Mouse (Mus musculus) intestine, embryonic 15.5 days (tissue): ENCODE measurements around the gene Lrrc15. TPM values are rescaled to one million over a fixed set of nuclear protein-coding genes. Genes with fewer than 3 reads are reported as not detected.

Experiments used
- ATAC-seq: fragments of 200-750 bp; cut with Nextera tagmentation; 2 replicates; pipeline ENCODE4 v1.8.0; 2017; ENCODE audit warnings: moderate TSS enrichment, moderate library complexity
- H3K27ac ChIP-seq: fragments of 300-500 bp; sonication (generic); 2 replicates; pipeline ENCODE4 v1.5.1; 2015; ENCODE audit warnings: mild to moderate bottlenecking, inconsistent platforms
- H3K27me3 ChIP-seq: fragments of 300-500 bp; sonication (generic); replicated peaks from 2 replicates; pipeline ENCODE4 v1.6.1; 2015; ENCODE audit warnings: inconsistent platforms
- H3K36me3 ChIP-seq: fragments of 300-500 bp; sonication (generic); 2 replicates; pipeline ENCODE4 v1.6.1; 2015; ENCODE audit warnings: inconsistent platforms
- H3K4me1 ChIP-seq: fragments of 300-500 bp; sonication (generic); replicated peaks from 2 replicates; pipeline ENCODE4 v1.6.1; 2015; ENCODE audit warnings: inconsistent platforms
- H3K4me2 ChIP-seq: fragments of 300-500 bp; sonication (generic); replicated peaks from 2 replicates; pipeline ENCODE4 v1.6.1; 2015; ENCODE audit warnings: mild to moderate bottlenecking, inconsistent platforms
- H3K4me3 ChIP-seq: fragments of 300-500 bp; sonication (generic); replicated peaks from 2 replicates; pipeline ENCODE4 v1.5.1; 2015; ENCODE audit warnings: inconsistent platforms
- H3K9ac ChIP-seq: fragments of 300-500 bp; sonication (generic); 2 replicates; pipeline ENCODE4 v1.6.1; 2015; ENCODE audit warnings: inconsistent platforms
- H3K9me3 ChIP-seq: fragments of 300-500 bp; sonication (generic); 2 replicates; pipeline ENCODE4 v1.6.1; 2016; ENCODE audit warnings: inconsistent platforms
- WGBS: fragments of 180-500 bp; shearing (Covaris S2); methylation state at CpG from one replicate; pipeline ENCODE4 v1.1.7; 2015; 5-methylcytosine and 5-hydroxymethylcytosine counted together
- polyA plus RNA-seq: library from polyadenylated mRNA; unstranded; fragments of >200 nt; fragmentation: Nextera tagmentation; extraction: Ambion mirVana; gene quantifications from 2 replicates; pipeline ENCODE4 v1.2.1, GENCODE M21; 2015

The Lrrc15 gene
- polyA plus RNA-seq, 1 experiment from 2014 or later: 0.44 TPM

DNA sequence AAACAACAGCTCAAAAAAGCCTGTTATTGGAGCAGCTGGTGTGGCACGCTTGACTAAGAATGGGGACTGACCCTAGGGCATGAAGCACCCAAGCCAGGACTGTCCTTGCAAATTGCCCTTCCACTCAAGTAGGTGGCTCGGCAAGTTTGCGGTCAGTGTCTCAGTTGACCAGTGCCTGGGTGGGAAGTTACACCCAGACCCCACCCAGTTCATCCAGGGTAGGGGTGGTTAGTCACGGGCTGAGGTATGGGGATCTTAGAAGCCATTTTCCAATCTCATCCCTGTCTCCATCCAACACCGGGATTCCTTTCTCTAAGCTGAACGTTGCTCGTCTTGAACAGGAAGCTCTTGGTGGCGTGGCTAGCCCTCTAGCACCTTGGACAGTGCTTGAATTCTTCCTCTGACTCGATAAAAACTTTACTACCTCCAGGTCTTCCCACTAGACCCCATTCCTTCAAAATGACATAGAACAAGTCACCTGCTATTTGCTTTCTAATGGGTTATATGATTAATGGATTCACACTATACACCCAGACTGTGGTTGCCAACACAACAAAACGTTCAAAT, 16.7 kb upstream of the Lrrc15 start:
- no peaks in the 10 kb centered on the region for H3K9me3 ChIP-seq
- no peak overlapping the region for H3K4me3 ChIP-seq
- H3K9ac ChIP-seq: no peak overlapping the region
- no peak overlapping the region for H3K4me2 ChIP-seq
- H3K4me1 ChIP-seq: no peaks in the 10 kb centered on the region
- no peak for ATAC-seq
- no peak overlapping the region for H3K27ac ChIP-seq
- 58% methylated on average over 10 of the region's 10 CpGs for WGBS
- H3K36me3 ChIP-seq: no peaks in the 10 kb centered on the region
- peaks cover 7% of the 10 kb centered on the region; the same call in 1 of the 2 replicates for H3K27me3 ChIP-seq

GRCm38 (mm10) chr16:30297450-30297849, 14.4 kb upstream of the Lrrc15 start:
- H3K4me2 ChIP-seq: no peak overlapping the region
- no peaks in the 10 kb centered on the region for H3K9me3 ChIP-seq
- peaks cover 7% of the 10 kb centered on the region; the same call in 1 of the 2 replicates for H3K27me3 ChIP-seq
- ATAC-seq: no peak
- 88% methylated on average over 7 of the region's 7 CpGs for WGBS
- no peaks in the 10 kb centered on the region for H3K36me3 ChIP-seq
- H3K9ac ChIP-seq: no peak overlapping the region
- H3K4me3 ChIP-seq: no peak overlapping the region
- no peak overlapping the region for H3K27ac ChIP-seq
- no peaks in the 10 kb centered on the region for H3K4me1 ChIP-seq

- no peaks in the 10 kb centered on the region for H3K9me3 ChIP-seq
- no peak overlapping the region for H3K4me3 ChIP-seq
- H3K36me3 ChIP-seq: no peaks in the 10 kb centered on the region
- H3K4me2 ChIP-seq: no peak overlapping the region
- H3K9ac ChIP-seq: no peak overlapping the region
- peaks cover 7% of the 10 kb centered on the region; the same call in 1 of the 2 replicates for H3K27me3 ChIP-seq
- ATAC-seq: no peak
- H3K4me1 ChIP-seq: no peaks in the 10 kb centered on the region
- WGBS: 88% methylated on average over 11 of the region's 11 CpGs
- H3K27ac ChIP-seq: no peak overlapping the region
Observed at GRCm38 (mm10) chr16:30296601-30297275, 13.7 kb upstream of the Lrrc15 start.

DNA sequence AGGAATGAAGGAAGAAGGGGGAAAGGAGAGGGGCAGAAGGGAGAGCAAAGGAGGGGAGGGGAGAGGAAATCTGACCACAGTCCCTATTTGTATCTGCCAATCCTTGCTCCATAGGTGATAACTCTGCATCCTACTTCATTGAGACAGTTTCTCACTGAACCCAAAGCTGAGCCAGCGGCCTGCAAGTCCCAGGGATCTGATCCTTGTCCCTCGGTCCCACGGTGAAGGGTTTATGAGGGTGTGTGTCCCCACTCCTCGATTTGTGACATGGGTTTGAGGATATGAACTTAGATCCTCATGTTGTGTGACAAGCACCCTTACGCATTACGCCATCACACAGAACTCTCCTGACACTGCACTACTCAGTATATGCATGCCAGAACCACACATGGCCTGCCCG, 12.1 kb upstream of the Lrrc15 start:
- no peak overlapping the region for H3K27ac ChIP-seq
- no peak overlapping the region for H3K4me3 ChIP-seq
- H3K9ac ChIP-seq: no peak overlapping the region
- H3K36me3 ChIP-seq: no peaks in the 10 kb centered on the region
- peaks cover 3% of the 10 kb centered on the region; the same call in 1 of the 2 replicates for H3K27me3 ChIP-seq
- no peaks in the 10 kb centered on the region for H3K4me1 ChIP-seq
- H3K4me2 ChIP-seq: no peak overlapping the region
- WGBS: 84% methylated on average over 7 of the region's 7 CpGs
- no peak for ATAC-seq
- no peaks in the 10 kb centered on the region for H3K9me3 ChIP-seq

DNA sequence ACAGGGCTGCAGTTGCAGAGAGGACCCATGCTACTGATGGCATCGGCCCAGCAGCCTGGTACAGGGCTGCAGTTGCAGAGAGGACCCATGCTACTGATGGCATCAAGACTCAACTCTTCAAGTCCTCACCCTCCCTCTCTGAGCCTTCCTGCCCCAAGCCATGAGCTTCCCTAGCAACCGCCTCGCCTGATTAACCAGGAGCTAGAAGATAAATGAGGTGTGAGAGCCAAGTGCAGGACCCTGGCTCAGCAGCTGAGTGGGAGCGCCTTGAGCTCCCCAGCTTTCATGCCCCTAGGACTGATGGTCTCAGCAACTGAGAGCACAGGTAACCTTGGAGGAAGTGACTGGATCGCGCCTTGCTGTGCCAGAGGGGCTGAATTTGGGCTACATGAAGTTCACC, 7.4 kb upstream of the Lrrc15 start:
- ATAC-seq: no peak
- H3K4me2 ChIP-seq: no peak overlapping the region
- no peaks in the 10 kb centered on the region for H3K36me3 ChIP-seq
- H3K9ac ChIP-seq: no peak overlapping the region
- H3K4me3 ChIP-seq: no peak overlapping the region
- no peak overlapping the region for H3K27ac ChIP-seq
- no peaks in the 10 kb centered on the region for H3K9me3 ChIP-seq
- WGBS: 75% methylated on average over 6 of the region's 6 CpGs
- H3K4me1 ChIP-seq: no peaks in the 10 kb centered on the region; the same call in 1 of the 2 replicates
- no peaks in the 10 kb centered on the region for H3K27me3 ChIP-seq

DNA sequence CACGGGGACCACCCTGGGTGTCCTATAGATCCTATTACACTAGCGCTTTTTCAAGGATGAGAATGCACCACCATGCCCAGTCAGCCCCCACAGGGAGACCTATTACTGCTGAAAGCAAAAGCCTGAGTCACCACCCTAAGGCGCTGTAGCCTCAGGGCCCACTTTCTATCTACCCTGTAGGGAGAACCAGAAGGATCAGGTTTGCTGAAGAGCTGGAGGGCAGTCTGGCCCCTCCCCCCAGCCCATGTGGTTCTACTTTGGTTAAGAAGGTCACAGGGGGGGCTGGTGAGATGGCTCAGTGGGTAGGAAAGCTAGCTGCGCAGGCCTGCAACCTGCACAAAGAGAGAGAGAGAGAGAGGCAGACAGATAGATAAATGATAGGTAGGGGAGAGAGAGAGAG, 2.6 kb upstream of the Lrrc15 start:
- no peak overlapping the region for H3K27ac ChIP-seq
- H3K4me3 ChIP-seq: no peak overlapping the region
- H3K4me1 ChIP-seq: peaks cover 16% of the 10 kb centered on the region
- no peaks in the 10 kb centered on the region for H3K36me3 ChIP-seq
- H3K4me2 ChIP-seq: no peak overlapping the region
- H3K9ac ChIP-seq: no peak overlapping the region
- WGBS: 78% methylated on average over 4 of the region's 4 CpGs
- ATAC-seq: no peak
- no peaks in the 10 kb centered on the region for H3K9me3 ChIP-seq
- peaks cover 3% of the 10 kb centered on the region; the same call in 1 of the 2 replicates for H3K27me3 ChIP-seq

GRCm38 (mm10) chr16:30283743-30284337, 784 bp upstream of the Lrrc15 start:
- Histone ChIP-seq H3K9ac (no peak overlapping the region), H3K27ac (no peak overlapping the region), H3K27me3 (peaks cover 3% of the 10 kb centered on the region; the same call in 1 of the 2 replicates), H3K4me1 (peaks cover 19% of the 10 kb centered on the region), H3K36me3 (no peaks in the 10 kb centered on the region), H3K4me2 (peak overlapping the region; percentile 65), H3K9me3 (no peaks in the 10 kb centered on the region), H3K4me3 (no peak overlapping the region)
- ATAC-seq: peak; percentile 46; the same call in 1 of the 2 replicates
- 3% methylated on average over 15 of the region's 15 CpGs for WGBS

- no peak overlapping the region for H3K4me3 ChIP-seq
- H3K27ac ChIP-seq: no peak overlapping the region
- WGBS: 22% methylated on average over 4 of the region's 4 CpGs
- no peaks in the 10 kb centered on the region for H3K36me3 ChIP-seq
- H3K27me3 ChIP-seq: peaks cover 3% of the 10 kb centered on the region; the same call in 1 of the 2 replicates
- H3K9ac ChIP-seq: no peak overlapping the region
- peaks cover 22% of the 10 kb centered on the region for H3K4me1 ChIP-seq
- no peaks in the 10 kb centered on the region for H3K9me3 ChIP-seq
- H3K4me2 ChIP-seq: no peak overlapping the region
- no peak for ATAC-seq
Observed at GRCm38 (mm10) chr16:30280676-30281297, 2.3 kb downstream of the Lrrc15 start.

DNA sequence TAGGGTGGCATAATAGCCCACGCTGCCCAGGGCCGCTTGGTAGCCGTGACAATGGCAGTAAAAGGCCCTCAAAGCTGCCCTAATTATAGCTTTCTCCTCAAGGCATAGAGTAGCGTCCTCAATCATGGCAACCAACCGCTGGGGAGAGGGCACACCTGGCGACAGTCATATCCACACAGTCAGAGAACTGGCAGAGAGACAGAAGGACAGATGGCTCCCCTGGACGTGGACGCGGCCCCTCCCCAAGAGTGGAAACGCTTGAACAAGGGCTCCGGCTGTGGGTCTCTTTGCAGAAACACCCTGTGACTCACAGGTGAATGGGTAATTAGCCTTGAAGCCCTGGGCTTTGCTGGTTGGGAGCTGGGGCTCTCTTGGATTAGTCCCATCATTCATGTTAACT, 4.7 kb downstream of the Lrrc15 start:
- H3K9me3 ChIP-seq: no peaks in the 10 kb centered on the region
- no peak for ATAC-seq
- H3K27me3 ChIP-seq: no peaks in the 10 kb centered on the region; the same call in 1 of the 2 replicates
- peaks cover 16% of the 10 kb centered on the region for H3K4me1 ChIP-seq
- no peak overlapping the region for H3K4me2 ChIP-seq
- no peaks in the 10 kb centered on the region for H3K36me3 ChIP-seq
- H3K9ac ChIP-seq: no peak overlapping the region
- 77% methylated on average over 11 of the region's 11 CpGs for WGBS
- no peak overlapping the region for H3K4me3 ChIP-seq
- no peak overlapping the region for H3K27ac ChIP-seq

- Histone ChIP-seq H3K27ac (no peak overlapping the region), H3K4me2 (no peak overlapping the region), H3K36me3 (no peaks in the 10 kb centered on the region), H3K9ac (no peak overlapping the region), H3K4me1 (peaks cover 15% of the 10 kb centered on the region), H3K9me3 (no peaks in the 10 kb centered on the region), H3K27me3 (no peaks in the 10 kb centered on the region), H3K4me3 (no peak overlapping the region)
- WGBS: 77% methylated on average over 15 of the region's 15 CpGs
- ATAC-seq: no peak
Observed at GRCm38 (mm10) chr16:30275558-30276340, 7.3 kb downstream of the Lrrc15 start.

GRCm38 (mm10) chr16:30273065-30273464, 10.0 kb downstream of the Lrrc15 start:
- no peak for ATAC-seq
- Histone ChIP-seq H3K4me1 (peaks cover 9% of the 10 kb centered on the region), H3K9me3 (no peaks in the 10 kb centered on the region), H3K36me3 (no peaks in the 10 kb centered on the region), H3K9ac (no peak overlapping the region), H3K27me3 (no peaks in the 10 kb centered on the region), H3K4me3 (no peak overlapping the region), H3K27ac (no peak overlapping the region), H3K4me2 (no peak overlapping the region)
- 94% methylated on average over 8 of the region's 8 CpGs for WGBS
